ENCODE assay signal across 28 mouse cellular contexts in the genomic region with DNA sequence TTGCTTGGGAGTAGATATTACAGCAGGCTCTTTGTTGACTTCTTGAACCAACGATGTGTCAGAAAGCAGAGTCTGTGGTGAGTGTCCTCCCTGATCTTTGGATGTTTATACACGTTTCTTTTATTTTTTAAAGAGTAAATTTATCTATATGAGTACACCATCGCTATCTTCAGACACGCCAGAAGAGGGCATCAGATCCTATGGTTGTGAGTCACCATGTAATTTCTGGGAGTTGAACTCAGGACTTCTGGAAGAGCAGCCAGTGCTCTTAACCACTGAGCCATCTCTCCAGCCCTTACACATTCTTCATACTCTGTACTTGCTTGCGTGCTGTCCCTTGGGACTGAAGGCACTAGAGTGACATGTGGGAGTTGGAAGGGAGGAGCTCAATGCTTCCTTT. TPM values are rescaled to one million over a fixed set of nuclear protein-coding genes. Genes with fewer than 3 reads are reported as not detected.
DNase-seq lines count a peak whose midpoint lies in the region; ATAC-seq and TF ChIP-seq lines count a peak whose summit lies in the region.
"Had no signal": no experiment of that assay in that cellular context is flagged by ENCODE, and none has a peak within 500 bp of the region (broad histone marks: within the 10 kb centered on the region; RNA-seq: fewer than 3 reads in every experiment).

No protein-coding gene starts in this region.

- TF ChIP-seq CTCF in left cerebral cortex, adult 2 months (IDR thresholded peaks at IDR 0.05), result peak; percentile 45
- peak; percentile 28 for TF ChIP-seq CTCF in E14TG2a.4 (conservative IDR thresholded peaks at IDR 0.05; ENCODE audit: low read length)
- peak; percentile 52 for TF ChIP-seq CTCF in Patski (IDR thresholded peaks at IDR 0.05)

- 0 out of 2 replicates have a peak, but pooled peaks cover 3% of the 10 kb centered on the region for H3K4me1 ChIP-seq in E14TG2a.4 (replicated peaks; ENCODE audit: low read depth, low read length)
- H3K4me1 ChIP-seq in forebrain, embryonic 15.5 days, result no peaks in the 10 kb centered on the region
- H3K4me1 ChIP-seq: forebrain, embryonic 13.5 days; heart, embryonic 15.5 days; hindbrain, embryonic 13.5 days had no signal

- 58% methylated on average over 5 of the region's 5 CpGs for WGBS in forebrain, embryonic 15.5 days

- no peaks in the 10 kb centered on the region for H3K9me3 ChIP-seq in E14TG2a.4 (ENCODE audit: low read length)
- H3K9me3 ChIP-seq in forebrain, embryonic 15.5 days, result no peaks in the 10 kb centered on the region
- H3K9me3 ChIP-seq: forebrain, embryonic 13.5 days; G1E; heart, embryonic 15.5 days; hindbrain, embryonic 13.5 days had no signal

- H3K27me3 ChIP-seq in E14TG2a.4 (ENCODE audit: insufficient read depth, low read length) (no peaks in the 10 kb centered on the region), Patski (peaks cover 21% of the 10 kb centered on the region)
- no peaks in the 10 kb centered on the region for H3K27me3 ChIP-seq in forebrain, embryonic 15.5 days
- H3K27me3 ChIP-seq: forebrain, embryonic 13.5 days; heart, embryonic 15.5 days; hindbrain, embryonic 13.5 days had no signal

- no peak overlapping the region for H3K9ac ChIP-seq in forebrain, embryonic 15.5 days (replicated peaks)
- H3K9ac ChIP-seq: forebrain, embryonic 13.5 days; heart, embryonic 15.5 days; hindbrain, embryonic 13.5 days had no signal

- H3K27ac ChIP-seq in left cerebral cortex, adult 2 months, result no peak overlapping the region
- H3K27ac ChIP-seq in forebrain, embryonic 15.5 days (replicated peaks), result no peak overlapping the region
- H3K27ac ChIP-seq: forebrain, embryonic 13.5 days; heart, embryonic 15.5 days; hindbrain, embryonic 13.5 days; hindbrain, postnatal 0 days had no signal

- POLR2A ChIA-PET in Patski (lab: Charles Lee), result no interaction called here

- in situ Hi-C loops in Patski (cut with MboI; ENCODE audit: low pct_unique_long_range_greater_than_20kb), result loop anchor here (5.0 to 25.0 kb wide), 3 partner anchors 133 to 1250 kb away; no protein-coding TSS in a partner anchor

- H3K36me3 ChIP-seq in E14TG2a.4 (ENCODE audit: insufficient read depth, low read length), result no peaks in the 10 kb centered on the region
- H3K36me3 ChIP-seq in forebrain, embryonic 15.5 days, result no peaks in the 10 kb centered on the region
- H3K36me3 ChIP-seq: G1E; heart, embryonic 15.5 days; hindbrain, embryonic 13.5 days had no signal

- ATAC-seq in Patski, result no peak
- no peak for ATAC-seq in forebrain, embryonic 15.5 days (replicated peaks)
- ATAC-seq: forebrain, embryonic 13.5 days; hindbrain, postnatal 0 days had no signal

- CTCF ChIA-PET in Patski (lab: Charles Lee), result interaction anchor here (1.1 kb wide), 1 partner anchor 8 kb away, joined by 4 read pairs; no protein-coding TSS in a partner anchor

- no peak overlapping the region for H3K4me2 ChIP-seq in forebrain, embryonic 15.5 days (replicated peaks)
- H3K4me2 ChIP-seq: forebrain, embryonic 13.5 days; heart, embryonic 11.5 days; heart, embryonic 15.5 days; hindbrain, embryonic 13.5 days had no signal

- no peak for DNase-seq in left cerebral cortex, adult 2 months (ENCODE audit: extremely low spot score in 1 of 2, low spot score in 2 of 2)
- no peak for DNase-seq in left cerebral cortex, postnatal 10 days (ENCODE audit: extremely low spot score in 1 of 2, low spot score in 2 of 2)
- DNase-seq in Patski (ENCODE audit: low read depth, low spot score), result no peak
- DNase-seq in heart, adult 8-10 months (ENCODE audit: low spot score), result no peak
- DNase-seq in ovary, postnatal 10 days (ENCODE audit: low spot score), result no peak
- DNase-seq: adrenal gland, postnatal 14 days; cerebellum, adult 11-12 months; cerebellum, adult 9-10 months; cerebellum, postnatal 25 days; gastrocnemius, postnatal 36 days; heart, adult 18-20 months; heart, postnatal 14 days; kidney, adult 18-20 months had no signal

- no peak overlapping the region for H3K4me3 ChIP-seq in left cerebral cortex, adult 2 months
- H3K4me3 ChIP-seq in E14TG2a.4 (replicated peaks; ENCODE audit: low read length), result no peak overlapping the region
- no peak overlapping the region for H3K4me3 ChIP-seq in forebrain, embryonic 15.5 days
- H3K4me3 ChIP-seq: forebrain, embryonic 13.5 days; heart, embryonic 15.5 days; hindbrain, embryonic 13.5 days had no signal

- intact Hi-C loops in left cerebral cortex, adult 2 months (cut with DNase I), result loop anchor here (2.0 to 5.0 kb wide), 3 partner anchors 190 to 1245 kb away; no protein-coding TSS in a partner anchor
- intact Hi-C loops in left cerebral cortex, postnatal 10 days (cut with DNase I), result no loop called here

RNA-seq across cellular contexts. Expression of a gene that starts 17.7 kb away (rescaled TPM):
- 10 to 100 TPM; 10.2 to 10.6 TPM for total RNA-seq in left cerebral cortex, adult 2 months (2021)
- 10 to 100 TPM; 15.2 to 15.9 TPM for total RNA-seq in left cerebral cortex, postnatal 10 days (2021)
- polyA plus RNA-seq in Patski (2021), result 5.6 TPM
- under 1 TPM; 0.19 to 0.60 (median 0.29) TPM for total RNA-seq in heart, adult 8-10 months (2022)
- 7.9 and 8.7 TPM in 2 replicates for polyA plus RNA-seq in forebrain, embryonic 15.5 days (2015; fragmentation: Nextera tagmentation; extraction: Ambion mirVana)

RNA-seq across cellular contexts. Expression of a gene that starts 22.7 kb away (rescaled TPM):
- total RNA-seq in left cerebral cortex, adult 2 months (2021), result not detected
- under 1 TPM in 1 of 2 experiments, not detected in 1; 0.06 TPM for total RNA-seq in left cerebral cortex, postnatal 10 days (2021)
- not detected for polyA plus RNA-seq in Patski (2021)
- not detected for total RNA-seq in heart, adult 8-10 months (2022)
- polyA plus RNA-seq in forebrain, embryonic 15.5 days (2015; fragmentation: Nextera tagmentation; extraction: Ambion mirVana), result 0.04 and 0.06 TPM in 2 replicates
- total RNA-seq: adrenal gland, adult 18-20 months; adrenal gland, postnatal 14 days; gastrocnemius, adult 8-10 months; gastrocnemius, postnatal 36 days; heart, adult 18-20 months; heart, postnatal 14 days; hematopoietic stem cell, adult 5-6 weeks had no signal
- polyA plus RNA-seq: C2C12; cortical plate, adult 2 months; embryonic facial prominence, embryonic 14.5 days; forebrain, embryonic 13.5 days; G1E; heart, embryonic 11.5 days; heart, embryonic 15.5 days; intestine, embryonic 14.5 days had no signal

RNA-seq across cellular contexts. Expression of a gene that starts 34.2 kb away (rescaled TPM):
- total RNA-seq in left cerebral cortex, adult 2 months (2021), result 100 to 1,000 TPM; 220 to 227 TPM
- 100 to 1,000 TPM; 221 to 229 TPM for total RNA-seq in left cerebral cortex, postnatal 10 days (2021)
- 222 TPM for polyA plus RNA-seq in Patski (2021)
- total RNA-seq in heart, adult 8-10 months (2022), result 100 to 1,000 TPM; 204 to 216 (median 210) TPM
- polyA plus RNA-seq in forebrain, embryonic 15.5 days (2015; fragmentation: Nextera tagmentation; extraction: Ambion mirVana), result 118 and 131 TPM in 2 replicates

RNA-seq across cellular contexts. Expression of a gene that starts 37.7 kb away (rescaled TPM):
- total RNA-seq in left cerebral cortex, adult 2 months (2021), result 100 to 1,000 TPM; 134 to 150 TPM
- 100 to 1,000 TPM; 133 to 134 TPM for total RNA-seq in left cerebral cortex, postnatal 10 days (2021)
- 215 TPM for polyA plus RNA-seq in Patski (2021)
- total RNA-seq in heart, adult 8-10 months (2022), result 100 to 1,000 TPM; 142 to 153 (median 147) TPM
- polyA plus RNA-seq in forebrain, embryonic 15.5 days (2015; fragmentation: Nextera tagmentation; extraction: Ambion mirVana), result 180 and 184 TPM in 2 replicates

RNA-seq across cellular contexts. Expression of a gene that starts 47.4 kb away (rescaled TPM):
- total RNA-seq in left cerebral cortex, adult 2 months (2021), result not detected
- not detected for total RNA-seq in left cerebral cortex, postnatal 10 days (2021)
- polyA plus RNA-seq in Patski (2021), result not detected
- total RNA-seq in heart, adult 8-10 months (2022), result not detected
- polyA plus RNA-seq in forebrain, embryonic 15.5 days (2015; fragmentation: Nextera tagmentation; extraction: Ambion mirVana), result not detected in 2 replicates
- total RNA-seq: adrenal gland, adult 18-20 months; adrenal gland, postnatal 14 days; gastrocnemius, adult 8-10 months; gastrocnemius, postnatal 36 days; heart, adult 18-20 months; heart, postnatal 14 days; hematopoietic stem cell, adult 5-6 weeks; hindbrain, postnatal 0 days had no signal
- polyA plus RNA-seq: C2C12; cortical plate, adult 2 months; embryonic facial prominence, embryonic 14.5 days; forebrain, embryonic 13.5 days; G1E; heart, embryonic 11.5 days; heart, embryonic 15.5 days; hindbrain, embryonic 13.5 days; hindbrain, postnatal 0 days; intestine, embryonic 14.5 days had no signal

Comparison
In these comparisons a context has a peak if more than half of its experiments do, and no peak if none do; other contexts are left out.
1. RNA of a gene that starts 17.7 kb away (total RNA-seq): 15.2 to 15.9 TPM in left cerebral cortex, postnatal 10 days and 10.2 to 10.6 TPM in left cerebral cortex, adult 2 months; 0.19 to 0.60 TPM in heart, adult 8-10 months; every median in the first group is over 4 times any median in the second.
2. Peak in every context shown above with its lines, with median percentiles within 50 percentile points of each other: CTCF ChIP-seq.